Mouse (Mus musculus): ENCODE measurements around the gene Rftn1.
"Not testable (repeated sequence)": the region's sequence is repeated elsewhere in the genome, so short reads cannot be mapped to it uniquely, and the experiment has no call there.

GRCm38 (mm10) chr17:50115716-50116115 is 74.8 kb downstream of the Rftn1 start:
- TF ChIP-seq POLR2A (IDR thresholded peaks at IDR 0.05; ENCODE audit: low read depth, low read length); CTCF (conservative IDR thresholded peaks at IDR 0.05; ENCODE audit: insufficient read depth, insufficient read length, low read depth, low read length): not testable (repeated sequence)
